In the genomic region with DNA sequence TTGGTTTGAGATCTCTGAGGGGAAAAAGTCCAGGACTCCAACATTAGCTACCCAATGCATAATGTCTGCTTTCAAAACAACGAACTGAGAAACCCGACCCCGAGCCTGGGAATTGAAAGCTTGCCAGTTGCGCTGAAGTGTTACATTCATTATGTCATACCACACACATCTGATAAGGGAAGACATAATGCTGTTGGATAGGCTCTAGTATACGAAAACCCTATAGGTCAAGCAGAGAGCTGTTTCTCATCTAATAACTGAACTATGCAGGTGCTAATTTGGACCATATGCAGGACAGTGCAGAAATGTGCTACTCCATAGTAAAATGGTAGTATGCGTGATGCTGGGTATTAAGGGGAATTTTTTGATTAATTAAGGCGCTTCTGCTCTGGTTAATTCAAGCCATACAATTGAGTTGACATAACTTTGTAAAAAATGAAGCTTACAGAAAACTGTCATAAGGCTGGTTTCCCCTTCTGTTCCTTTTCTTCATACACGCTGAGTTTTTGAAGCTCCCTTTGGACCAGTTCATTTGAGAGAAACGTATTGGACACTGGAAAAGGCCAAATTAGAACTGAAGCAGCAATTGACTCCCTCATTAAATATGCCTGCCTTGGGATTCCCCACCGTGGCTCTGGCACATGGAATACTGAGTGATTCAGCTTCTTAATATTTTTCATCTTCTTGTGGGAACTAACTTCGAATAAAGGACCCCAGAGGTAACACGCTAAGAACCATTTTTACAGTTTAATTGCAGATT, we compare ENCODE assay signal across 15 mouse cellular contexts. TPM values are rescaled to one million over a fixed set of nuclear protein-coding genes. Genes with fewer than 3 reads are reported as not detected.
DNase-seq lines count a peak whose midpoint lies in the region; ATAC-seq and TF ChIP-seq lines count a peak whose summit lies in the region.
"Had no signal": no experiment of that assay in that cellular context is flagged by ENCODE, and none has a peak within 500 bp of the region (broad histone marks: within the 10 kb centered on the region; RNA-seq: fewer than 3 reads in every experiment).

No protein-coding gene starts in this region.

- H3K9me3 ChIP-seq in neural tube, embryonic 11.5 days (ENCODE audit: control insufficient read depth, low read length): no peaks in the 10 kb centered on the region
- no peaks in the 10 kb centered on the region for H3K9me3 ChIP-seq in limb, embryonic 13.5 days
- H3K9me3 ChIP-seq: heart, embryonic 15.5 days had no signal

- H3K36me3 ChIP-seq in neural tube, embryonic 11.5 days (ENCODE audit: control insufficient read depth, insufficient read depth, low read length): no peaks in the 10 kb centered on the region
- no peaks in the 10 kb centered on the region for H3K36me3 ChIP-seq in limb, embryonic 13.5 days
- H3K36me3 ChIP-seq in thymus, adult 2 months (ENCODE audit: control insufficient read depth, insufficient read depth, low read length): no peaks in the 10 kb centered on the region
- H3K36me3 ChIP-seq: heart, embryonic 15.5 days had no signal

- no peak for TF ChIP-seq CTCF in thymus, adult 2 months (IDR thresholded peaks at IDR 0.05; ENCODE audit: borderline replicate concordance, control insufficient read depth, extremely low read depth, insufficient read depth, low read length, poor library complexity)

- H3K4me3 ChIP-seq in neural tube, embryonic 11.5 days (ENCODE audit: low read depth, low read length): no peak overlapping the region
- no peak overlapping the region for H3K4me3 ChIP-seq in limb, embryonic 13.5 days
- no peak overlapping the region for H3K4me3 ChIP-seq in thymus, adult 2 months (ENCODE audit: control insufficient read depth, insufficient read depth, low read length)
- H3K4me3 ChIP-seq: heart, embryonic 15.5 days had no signal

- no peak overlapping the region for H3K27ac ChIP-seq in neural tube, embryonic 11.5 days (ENCODE audit: low read depth, low read length)
- H3K27ac ChIP-seq in limb, embryonic 13.5 days: no peak overlapping the region
- no peak overlapping the region for H3K27ac ChIP-seq in thymus, adult 2 months (ENCODE audit: control insufficient read depth, insufficient read depth, low read length)
- H3K27ac ChIP-seq: heart, embryonic 15.5 days had no signal

- no peak for TF ChIP-seq POLR2A in thymus, adult 2 months (IDR thresholded peaks at IDR 0.05; ENCODE audit: control insufficient read depth, extremely low read depth, insufficient read depth, low read length, poor library complexity)

- H3K27me3 ChIP-seq in neural tube, embryonic 11.5 days (ENCODE audit: control insufficient read depth, insufficient read depth, low read length): no peaks in the 10 kb centered on the region
- H3K27me3 ChIP-seq in limb, embryonic 13.5 days: no peaks in the 10 kb centered on the region
- H3K27me3 ChIP-seq in thymus, adult 2 months (ENCODE audit: control insufficient read depth, insufficient read depth, low read length): no peaks in the 10 kb centered on the region
- H3K27me3 ChIP-seq: heart, embryonic 15.5 days had no signal

- intact Hi-C loops in heart, postnatal 10 days (cut with DNase I): no loop called here

- no peak for ATAC-seq in neural tube, embryonic 11.5 days (ENCODE audit: insufficient read depth, low FRiP score, low TSS enrichment)
- peak; percentile 90 for ATAC-seq in limb, embryonic 13.5 days (ENCODE audit: low FRiP score, low read depth)

- H3K4me2 ChIP-seq in neural tube, embryonic 11.5 days (ENCODE audit: low read depth): no peak overlapping the region
- H3K4me2 ChIP-seq in limb, embryonic 13.5 days (replicated peaks): peak overlapping the region; percentile 37
- H3K4me2 ChIP-seq: heart, embryonic 15.5 days had no signal

- 71% methylated on average over 12 of the region's 12 CpGs for WGBS in neural tube, embryonic 11.5 days
- WGBS in limb, embryonic 13.5 days: 28% methylated on average over 12 of the region's 12 CpGs
- WGBS in thymus, adult 2 months: 80% methylated on average over 12 of the region's 12 CpGs

- no peak overlapping the region for H3K9ac ChIP-seq in neural tube, embryonic 11.5 days (ENCODE audit: low read length)
- H3K9ac ChIP-seq in limb, embryonic 13.5 days: no peak overlapping the region
- H3K9ac ChIP-seq: heart, embryonic 15.5 days had no signal

- no peaks in the 10 kb centered on the region for H3K4me1 ChIP-seq in neural tube, embryonic 11.5 days (ENCODE audit: control insufficient read depth, insufficient read depth, low read length)
- H3K4me1 ChIP-seq in limb, embryonic 13.5 days: peaks cover 15% of the 10 kb centered on the region
- H3K4me1 ChIP-seq in thymus, adult 2 months (replicated peaks; ENCODE audit: control insufficient read depth, insufficient read depth, low read length): no peaks in the 10 kb centered on the region
- H3K4me1 ChIP-seq: heart, embryonic 15.5 days had no signal

- peak; percentile 43 to 51 for DNase-seq in cerebellum, postnatal 10 days
- DNase-seq in cerebellum, adult 11-12 months: no peak
- DNase-seq in neural tube, embryonic 11.5 days (ENCODE audit: low spot score): peak; percentile 35
- DNase-seq in neural tube, embryonic 10.5 days (ENCODE audit: extremely low spot score, low spot score): no peak
- no peak for DNase-seq in heart, postnatal 10 days
- no peak for DNase-seq in thymus, adult 2 months
- no peak for DNase-seq in cerebellum, adult 9-10 months
- DNase-seq: thymus, adult 18-20 months had no signal

RNA-seq across cellular contexts. Expression of gene Gm11111, which starts 22.4 kb away (rescaled TPM):
- polyA plus RNA-seq in neural tube, embryonic 11.5 days (2014; fragmentation: Nextera tagmentation; extraction: Ambion mirVana): not detected in 2 replicates
- polyA plus RNA-seq in limb, embryonic 13.5 days (2015; fragmentation: Nextera tagmentation; extraction: Ambion mirVana): not detected in 2 replicates
- total RNA-seq in heart, postnatal 10 days (2021): not detected
- not detected in 2 replicates for polyA plus RNA-seq in thymus, adult 2 months (2012; rRNA removed)
- total RNA-seq: common myeloid progenitor, adult 5-6 weeks; gastrocnemius, adult 8-10 months; left cerebral cortex, postnatal 10 days; megakaryocyte, adult 5-6 weeks had no signal
- polyA plus RNA-seq: heart, embryonic 15.5 days; spleen, adult 2 months had no signal

Comparison
In these comparisons a context has a peak if more than half of its experiments do, and no peak if none do; other contexts are left out.
1. DNase-seq: peak in cerebellum, postnatal 10 days (2 of 2) and neural tube, embryonic 11.5 days (single experiment); none in cerebellum, adult 11-12 months (single experiment), neural tube, embryonic 10.5 days (single experiment), heart, postnatal 10 days (0 of 2), thymus, adult 2 months (single experiment) and cerebellum, adult 9-10 months (single experiment).